Mouse (Mus musculus) CH12.LX (cell line): ENCODE data around the gene Tmem44. TPM values are rescaled to one million over a fixed set of nuclear protein-coding genes. Genes with fewer than 3 reads are reported as not detected.
A peak's percentile ranks its signal among the peaks of the same experiment; 100 is the strongest.

Experiments used
- DNase-seq: peaks from one replicate; pipeline ENCODE4 v3.0.0-alpha.2; 2013; ENCODE audit errors: extremely low read depth
- H3K27ac ChIP-seq: 2 replicates; pipeline ENCODE4 v1.5.1; 2012; ENCODE audit warnings: low read depth, mild to moderate bottlenecking, control low read depth, moderate library complexity; ENCODE audit not compliant: insufficient read depth
- H3K27me3 ChIP-seq: replicated peaks from 2 replicates; pipeline ENCODE3; 2012; ENCODE audit warnings: inconsistent platforms
- H3K36me3 ChIP-seq, 2 experiments: replicated peaks in 1 of 2; 2 replicates each; pipeline versions ENCODE3 to v1.6.1; 2012; ENCODE audit warnings: inconsistent platforms in 1 of 2, low read length in 1 of 2, mild to moderate bottlenecking in 1 of 2, mixed read lengths in 1 of 2, moderate library complexity in 1 of 2; ENCODE audit not compliant: control insufficient read depth in 1 of 2, insufficient read depth in 1 of 2
- H3K4me1 ChIP-seq, 2 experiments: 2 replicates each; pipeline ENCODE4 v1.6.1; 2012; ENCODE audit warnings: inconsistent platforms in 1 of 2, moderate library complexity in 1 of 2; ENCODE audit not compliant: insufficient read depth in 2 of 2, control insufficient read depth in 1 of 2
- H3K4me2 ChIP-seq: 2 replicates; pipeline ENCODE4 v1.6.1; 2012; ENCODE audit warnings: low read depth, mild to moderate bottlenecking, control low read depth; ENCODE audit not compliant: poor library complexity, insufficient read depth, severe bottlenecking
- H3K4me3 ChIP-seq, 3 experiments: fragments of 150-350 bp in 1 of 3; sonication (generic) in 1 of 3; replicated peaks in 1 of 3; 2 replicates each; pipeline versions ENCODE3 to v1.5.1; 2011 to 2012; ENCODE audit warnings: low read depth in 2 of 3, low read length in 2 of 3, mild to moderate bottlenecking in 2 of 3, moderate library complexity in 2 of 3, control low read depth in 1 of 3, improper control_type of control experiment in 1 of 3, inconsistent platforms in 1 of 3, mixed read lengths in 1 of 3; ENCODE audit not compliant: poor library complexity in 1 of 3
- H3K79me2 ChIP-seq: replicated peaks from 2 replicates; pipeline ENCODE4 v1.6.1; 2012; ENCODE audit warnings: mild to moderate bottlenecking, moderate library complexity; ENCODE audit not compliant: control insufficient read depth, poor library complexity, insufficient read depth, severe bottlenecking; ENCODE audit errors: extremely low read depth
- H3K9ac ChIP-seq: 2 replicates; pipeline ENCODE4 v1.6.1; 2012; ENCODE audit warnings: low read depth, mild to moderate bottlenecking, control low read depth, moderate library complexity; ENCODE audit not compliant: insufficient read depth
- H3K9me3 ChIP-seq: replicated peaks from 2 replicates; pipeline ENCODE3; 2012; ENCODE audit warnings: low read length, inconsistent platforms, mixed read lengths
- CHD2 ChIP-seq: IDR thresholded peaks from 2 replicates; pipeline ENCODE4 v1.6.1; 2011; ENCODE audit warnings: low read length, improper control_type of control experiment
- CTCF ChIP-seq, 2 experiments: IDR thresholded peaks in 1 of 2; conservative IDR thresholded peaks in 1 of 2; 2 replicates each; pipeline ENCODE4 v1.5.1; 2011 to 2012; ENCODE audit warnings: low read depth in 2 of 2, low read length in 2 of 2, improper control_type of control experiment in 1 of 2, inconsistent platforms in 1 of 2, mild to moderate bottlenecking in 1 of 2, moderate library complexity in 1 of 2
- E2F4 ChIP-seq: IDR thresholded peaks from 2 replicates; pipeline ENCODE4 v1.6.1; 2011; ENCODE audit warnings: low read depth, low read length, improper control_type of control experiment; ENCODE audit not compliant: insufficient replicate concordance
- GABPA ChIP-seq: IDR thresholded peaks from 2 replicates; pipeline ENCODE4 v1.6.1; 2012; ENCODE audit warnings: low read depth, low read length, improper control_type of control experiment, inconsistent platforms; ENCODE audit not compliant: insufficient replicate concordance
- IRF4 ChIP-seq: IDR thresholded peaks from 2 replicates; pipeline ENCODE4 v1.6.1; 2014; ENCODE audit warnings: low read depth, mild to moderate bottlenecking, inconsistent platforms, low read length, improper control_type of control experiment
- MAFK ChIP-seq: IDR thresholded peaks from 2 replicates; pipeline ENCODE4 v1.6.1; 2011; ENCODE audit warnings: low read length, improper control_type of control experiment; ENCODE audit not compliant: insufficient replicate concordance
- MAX ChIP-seq: IDR thresholded peaks from 2 replicates; pipeline ENCODE4 v1.6.1; 2011; ENCODE audit warnings: low read length, improper control_type of control experiment
- MAZ ChIP-seq: IDR thresholded peaks from 2 replicates; pipeline ENCODE4 v1.6.1; 2012; ENCODE audit warnings: low read depth, mild to moderate bottlenecking, inconsistent platforms, low read length, improper control_type of control experiment, moderate library complexity
- MYC ChIP-seq: IDR thresholded peaks from 2 replicates; pipeline ENCODE4 v1.6.1; 2011; ENCODE audit warnings: low read depth, mild to moderate bottlenecking, improper control_type of control experiment, low read length
- NRF1 ChIP-seq: IDR thresholded peaks from 2 replicates; pipeline ENCODE4 v1.6.1; 2014; ENCODE audit warnings: low read depth, mild to moderate bottlenecking, inconsistent platforms, low read length, improper control_type of control experiment, moderate library complexity
- PAX5 ChIP-seq: IDR thresholded peaks from 2 replicates; pipeline ENCODE4 v1.6.1; 2012; ENCODE audit warnings: low read length, inconsistent platforms, mixed read lengths
- RAD21 ChIP-seq: IDR thresholded peaks from 2 replicates; pipeline ENCODE4 v1.6.1; 2011; ENCODE audit warnings: low read depth, mild to moderate bottlenecking, low read length, improper control_type of control experiment, moderate library complexity
- SIN3A ChIP-seq: IDR thresholded peaks from 2 replicates; pipeline ENCODE4 v1.6.1; 2012; ENCODE audit warnings: low read length, improper control_type of control experiment, inconsistent platforms
- SMC3 ChIP-seq: IDR thresholded peaks from 2 replicates; pipeline ENCODE4 v1.6.1; 2011; ENCODE audit warnings: low read depth, low read length, improper control_type of control experiment
- TBP ChIP-seq: conservative IDR thresholded peaks from 2 replicates; pipeline ENCODE4 v1.6.1; 2011; ENCODE audit warnings: low read depth, low read length, improper control_type of control experiment
- TCF12 ChIP-seq: IDR thresholded peaks from 2 replicates; pipeline ENCODE4 v1.6.1; 2014; ENCODE audit warnings: low read depth, mild to moderate bottlenecking, inconsistent platforms, low read length, improper control_type of control experiment
- USF1 ChIP-seq: IDR thresholded peaks from 2 replicates; pipeline ENCODE4 v1.6.1; 2014; ENCODE audit warnings: low read depth, mild to moderate bottlenecking, inconsistent platforms, low read length, improper control_type of control experiment
- USF2 ChIP-seq: conservative IDR thresholded peaks from 2 replicates; pipeline ENCODE4 v1.6.1; 2011; ENCODE audit warnings: low read depth, low read length, improper control_type of control experiment
- ZC3H11A ChIP-seq: IDR thresholded peaks from 2 replicates; pipeline ENCODE4 v1.6.1; 2012; ENCODE audit warnings: low read depth, mild to moderate bottlenecking, inconsistent platforms, low read length, improper control_type of control experiment
- ZMIZ1 ChIP-seq: IDR thresholded peaks from 2 replicates; pipeline ENCODE4 v1.6.1; 2012; ENCODE audit warnings: low read depth, mild to moderate bottlenecking, inconsistent platforms, low read length, improper control_type of control experiment
- ZNF384 ChIP-seq: IDR thresholded peaks from 2 replicates; pipeline ENCODE4 v1.6.1; 2012; ENCODE audit warnings: low read depth, low read length, improper control_type of control experiment, inconsistent platforms
- dilution Hi-C: fragments of 300-500 bp; cut with MboI; formaldehyde crosslinking; loops from 2 replicates; pipeline ENCODE4 v1.14.3; 2020; ENCODE audit warnings: low sequenced_read_pairs; ENCODE audit not compliant: extremely low pct_unique_long_range_greater_than_20kb, extremely low pct_ligation_motif_present
- in situ Hi-C: fragments of 300-500 bp; cut with MboI; formaldehyde crosslinking; loops from 3 replicates; pipeline ENCODE4 v1.14.3; 2019; ENCODE audit warnings: low sequenced_read_pairs, low pct_ligation_motif_present, low pct_unique_long_range_greater_than_20kb, mixed read lengths
- polyA plus RNA-seq: library from polyadenylated mRNA; unstranded; fragments of >175 nt; gene quantifications from 2 replicates; pipeline ENCODE4 v1.2.1, GENCODE M21; 2012; ENCODE audit warnings: low read depth; ENCODE audit not compliant: insufficient read length
- total RNA-seq, 2 experiments: library from RNA; depleted of rRNA; stranded (reverse); fragments of 300-350 nt in 1 of 2; fragments of >200 nt in 1 of 2; gene quantifications; 2 replicates each; pipeline ENCODE4 v1.2.3; 2012 to 2014

Tmem44 gene
- total and polyA plus RNA-seq, 3 experiments, result 0.16 to 0.70 (median 0.51) TPM

DNA sequence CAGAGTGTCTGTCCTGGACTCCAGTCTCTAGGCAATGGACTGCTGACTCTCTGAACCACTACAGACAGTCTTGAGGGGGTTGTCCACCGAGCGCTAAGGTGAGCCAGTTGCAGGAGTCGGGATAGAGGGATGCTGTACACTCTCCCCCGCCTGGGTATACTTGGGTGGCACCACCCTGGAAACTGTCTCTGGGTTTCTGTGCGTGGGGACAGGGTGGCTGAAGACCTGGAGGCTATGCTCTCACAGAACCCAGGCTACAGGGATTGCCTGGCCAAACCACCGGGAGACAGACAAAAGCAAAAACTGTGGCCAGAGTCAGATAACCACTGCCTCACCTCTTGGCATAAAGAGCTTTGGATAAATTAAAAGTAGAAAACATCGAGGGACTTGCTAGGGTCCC lies 1.1 kb downstream of the Tmem44 start:
- DNase-seq, result no peak
- peaks cover 3 to 8% of the 10 kb centered on the region in 2 experiments for H3K4me1 ChIP-seq
- peaks cover 11% of the 10 kb centered on the region for H3K9me3 ChIP-seq
- H3K79me2 ChIP-seq, result no peaks in the 10 kb centered on the region
- H3K4me3 ChIP-seq, result no peak overlapping the region
- no peaks in the 10 kb centered on the region for H3K36me3 ChIP-seq
- no peak overlapping the region for H3K9ac ChIP-seq
- H3K27me3 ChIP-seq, result peaks cover 65% of the 10 kb centered on the region
- in situ Hi-C loops (no loop called here), dilution Hi-C loops (no loop called here)
- TF ChIP-seq MAX, result no peak
- TF ChIP-seq TCF12, result no peak
- TF ChIP-seq USF1, result no peak
- TF ChIP-seq SIN3A, result no peak
- TF ChIP-seq CTCF (conservative IDR thresholded peaks at IDR 0.05 in 1 of 2, IDR thresholded peaks at IDR 0.05 in 1 of 2; ENCODE audit: low read depth in 2 of 2, low read length in 2 of 2), result no peak
- no peak for TF ChIP-seq NRF1
- TF ChIP-seq SMC3, result no peak
- TF ChIP-seq ZC3H11A, result no peak
- no peak for TF ChIP-seq PAX5
- no peak for TF ChIP-seq TBP
- no peak for TF ChIP-seq MAZ
- TF ChIP-seq IRF4, result no peak
- no peak for TF ChIP-seq ZNF384
- TF ChIP-seq RAD21, result no peak
- no peak for TF ChIP-seq CHD2
- no peak overlapping the region for H3K27ac ChIP-seq
- peak overlapping the region; percentile 80; the same call in 1 of the 2 replicates for H3K4me2 ChIP-seq

DNA sequence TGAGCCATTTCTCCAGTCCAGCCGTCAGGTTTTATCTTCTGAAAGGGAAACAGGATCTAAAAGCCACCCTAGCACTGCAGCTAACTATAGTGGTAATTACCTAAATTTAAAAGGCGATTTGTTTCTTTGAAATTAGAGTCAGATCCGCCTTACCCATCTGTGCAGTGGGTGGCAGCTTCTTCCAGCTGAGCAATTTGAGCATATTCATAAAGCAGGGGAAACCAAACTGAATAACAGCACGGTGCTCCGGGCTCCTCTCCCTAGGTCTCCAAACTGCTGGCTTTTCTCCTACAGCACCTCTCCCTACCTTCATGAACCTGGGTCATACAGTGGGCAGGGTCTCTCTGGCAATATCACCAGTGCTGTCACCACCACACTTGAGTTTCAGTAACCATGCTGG lies 2.4 kb downstream of the Tmem44 start:
- Histone ChIP-seq H3K27me3 (peaks cover 73% of the 10 kb centered on the region), H3K4me2 (no peak overlapping the region), H3K36me3 (no peaks in the 10 kb centered on the region), H3K79me2 (no peaks in the 10 kb centered on the region), H3K9me3 (peaks cover 8% of the 10 kb centered on the region), H3K27ac (no peak overlapping the region), H3K4me3 (no peak overlapping the region), H3K9ac (no peak overlapping the region), H3K4me1 (peaks cover 3 to 8% of the 10 kb centered on the region in 2 experiments)
- TF ChIP-seq MAX (no peak), E2F4 (no peak), SIN3A (no peak), GABPA (no peak), USF2 (no peak), ZC3H11A (no peak), TCF12 (no peak), PAX5 (no peak), ZMIZ1 (no peak), MAFK (no peak), MYC (no peak)
- no peak for DNase-seq
- in situ Hi-C loops, result no loop called here
- dilution Hi-C loops, result no loop called here
